Mouse (Mus musculus): ENCODE measurements around the gene Klf1. TPM values are rescaled to one million over a fixed set of nuclear protein-coding genes. Genes with fewer than 3 reads are reported as not detected.

Klf1 gene
- polyA plus RNA-seq, 1 experiment from 2014 or later: 4.0 TPM

Small RNA genes lying within 50 kb of the gene (microRNA-seq; reads per million reads assigned to microRNA genes)
- gene Gm24197: not detected
- gene Mir7069: 4.6 reads per million, percentile 13 among the genes with 10 or more reads in this experiment

Other genes with a start within 250 kb of the Klf1 start
- 72.4 and 72.8 TPM in 2 replicates for gene Ier2, start 239.1 kb upstream of the Klf1 start, polyA plus RNA-seq (2016; fragmentation: Nextera tagmentation; extraction: Ambion mirVana)
- gene Trmt1, start 215.6 kb upstream of the Klf1 start, polyA plus RNA-seq (2016; fragmentation: Nextera tagmentation; extraction: Ambion mirVana): 58.5 and 59.1 TPM in 2 replicates
- gene Nacc1, start 214.1 kb upstream of the Klf1 start, polyA plus RNA-seq (2016; fragmentation: Nextera tagmentation; extraction: Ambion mirVana): 17.2 and 19.2 TPM in 2 replicates
- 4.4 and 4.5 TPM in 2 replicates for gene Lyl1, start 200.5 kb upstream of the Klf1 start, polyA plus RNA-seq (2016; fragmentation: Nextera tagmentation; extraction: Ambion mirVana)
- 2.5 and 2.6 TPM in 2 replicates for gene G430095P16Rik, start 178.9 kb upstream of the Klf1 start, polyA plus RNA-seq (2016; fragmentation: Nextera tagmentation; extraction: Ambion mirVana)
- gene Nfix, start 101.6 kb upstream of the Klf1 start, polyA plus RNA-seq (2016; fragmentation: Nextera tagmentation; extraction: Ambion mirVana): 8.4 and 11.2 TPM in 2 replicates
- gene Dand5, start 79.1 kb upstream of the Klf1 start, polyA plus RNA-seq (2016; fragmentation: Nextera tagmentation; extraction: Ambion mirVana): 6.5 and 8.3 TPM in 2 replicates
- 39.7 and 40.1 TPM in 2 replicates for gene Gadd45gip1, start 70.4 kb upstream of the Klf1 start, polyA plus RNA-seq (2016; fragmentation: Nextera tagmentation; extraction: Ambion mirVana)
- 89.7 and 94.8 TPM in 2 replicates for gene Rad23a, start 61.3 kb upstream of the Klf1 start, polyA plus RNA-seq (2016; fragmentation: Nextera tagmentation; extraction: Ambion mirVana)
- gene Calr, start 55.0 kb upstream of the Klf1 start, polyA plus RNA-seq (2016; fragmentation: Nextera tagmentation; extraction: Ambion mirVana): 753 and 769 TPM in 2 replicates
- gene Farsa, start 44.9 kb upstream of the Klf1 start, polyA plus RNA-seq (2016; fragmentation: Nextera tagmentation; extraction: Ambion mirVana): 108 and 110 TPM in 2 replicates
- gene Syce2, start 29.8 kb upstream of the Klf1 start, polyA plus RNA-seq (2016; fragmentation: Nextera tagmentation; extraction: Ambion mirVana): 34.2 and 34.9 TPM in 2 replicates
- gene Gcdh, start 8.0 kb upstream of the Klf1 start, polyA plus RNA-seq (2016; fragmentation: Nextera tagmentation; extraction: Ambion mirVana): 32.1 and 37.0 TPM in 2 replicates
- gene Dnase2a, start 6.6 kb downstream of the Klf1 start, polyA plus RNA-seq (2016; fragmentation: Nextera tagmentation; extraction: Ambion mirVana): 5.2 and 6.5 TPM in 2 replicates
- gene Mast1, start 35.4 kb downstream of the Klf1 start, polyA plus RNA-seq (2016; fragmentation: Nextera tagmentation; extraction: Ambion mirVana): 43.0 and 44.9 TPM in 2 replicates
- 0.93 and 1.1 TPM in 2 replicates for gene Rtbdn, start 45.1 kb downstream of the Klf1 start, polyA plus RNA-seq (2016; fragmentation: Nextera tagmentation; extraction: Ambion mirVana)
- gene Gm49661, start 67.5 kb downstream of the Klf1 start, polyA plus RNA-seq (2016; fragmentation: Nextera tagmentation; extraction: Ambion mirVana): not detected in 2 replicates
- 1,247 and 1,331 TPM in 2 replicates for gene Prdx2, start 67.7 kb downstream of the Klf1 start, polyA plus RNA-seq (2016; fragmentation: Nextera tagmentation; extraction: Ambion mirVana)
- 78.4 and 85.2 TPM in 2 replicates for gene Rnaseh2a, start 67.8 kb downstream of the Klf1 start, polyA plus RNA-seq (2016; fragmentation: Nextera tagmentation; extraction: Ambion mirVana)
- 9.9 TPM in 2 replicates for gene Junb, start 76.8 kb downstream of the Klf1 start, polyA plus RNA-seq (2016; fragmentation: Nextera tagmentation; extraction: Ambion mirVana)
- gene Hook2, start 88.7 kb downstream of the Klf1 start, polyA plus RNA-seq (2016; fragmentation: Nextera tagmentation; extraction: Ambion mirVana): 17.6 and 18.2 TPM in 2 replicates
- not detected in 2 replicates for gene Best2, start 112.6 kb downstream of the Klf1 start, polyA plus RNA-seq (2016; fragmentation: Nextera tagmentation; extraction: Ambion mirVana)
- gene Asna1, start 123.4 kb downstream of the Klf1 start, polyA plus RNA-seq (2016; fragmentation: Nextera tagmentation; extraction: Ambion mirVana): 144 and 150 TPM in 2 replicates
- gene Trir, start 124.9 kb downstream of the Klf1 start, polyA plus RNA-seq (2016; fragmentation: Nextera tagmentation; extraction: Ambion mirVana): 180 and 189 TPM in 2 replicates
- gene Tnpo2, start 135.0 kb downstream of the Klf1 start, polyA plus RNA-seq (2016; fragmentation: Nextera tagmentation; extraction: Ambion mirVana): 39.2 and 40.4 TPM in 2 replicates
- 38.1 and 40.5 TPM in 2 replicates for gene Fbxw9, start 158.1 kb downstream of the Klf1 start, polyA plus RNA-seq (2016; fragmentation: Nextera tagmentation; extraction: Ambion mirVana)
- not detected in 2 replicates for gene Gm5741, start 166.1 kb downstream of the Klf1 start, polyA plus RNA-seq (2016; fragmentation: Nextera tagmentation; extraction: Ambion mirVana)
- 76.3 and 87.4 TPM in 2 replicates for gene Dhps, start 169.8 kb downstream of the Klf1 start, polyA plus RNA-seq (2016; fragmentation: Nextera tagmentation; extraction: Ambion mirVana)
- 104 and 111 TPM in 2 replicates for gene Wdr83os, start 178.8 kb downstream of the Klf1 start, polyA plus RNA-seq (2016; fragmentation: Nextera tagmentation; extraction: Ambion mirVana)
- gene Wdr83, start 179.4 kb downstream of the Klf1 start, polyA plus RNA-seq (2016; fragmentation: Nextera tagmentation; extraction: Ambion mirVana): 54.6 and 57.9 TPM in 2 replicates
- gene Man2b1, start 181.3 kb downstream of the Klf1 start, polyA plus RNA-seq (2016; fragmentation: Nextera tagmentation; extraction: Ambion mirVana): 18.0 and 18.7 TPM in 2 replicates
- 1.4 TPM in 2 replicates for gene Zfp791, start 221.2 kb downstream of the Klf1 start, polyA plus RNA-seq (2016; fragmentation: Nextera tagmentation; extraction: Ambion mirVana)
- not detected in 2 replicates for gene Cks1brt, start 250.0 kb downstream of the Klf1 start, polyA plus RNA-seq (2016; fragmentation: Nextera tagmentation; extraction: Ambion mirVana)